Mouse (Mus musculus): ENCODE measurements around the gene Cd5l.
"Not testable (repeated sequence)": the region's sequence is repeated elsewhere in the genome, so short reads cannot be mapped to it uniquely, and the experiment has no call there.

The Cd5l gene

DNA sequence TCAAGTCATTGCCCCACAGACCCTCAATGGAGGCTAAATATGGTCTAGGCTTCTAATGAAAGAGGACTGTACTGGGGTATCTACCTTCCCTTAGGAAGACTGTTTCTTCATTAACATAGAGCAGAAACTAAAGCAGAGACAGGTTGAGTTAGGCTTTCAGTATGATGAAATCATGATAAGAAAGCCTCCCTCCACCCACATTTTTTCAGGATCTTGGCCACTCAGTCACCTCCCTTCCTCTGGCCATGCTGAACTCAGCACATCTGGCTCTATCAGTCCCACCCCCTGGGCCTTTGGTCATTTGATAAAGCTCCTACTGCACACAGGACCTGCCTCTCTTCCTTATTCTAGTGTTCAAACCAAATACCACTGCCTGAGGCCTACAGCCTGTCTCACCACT, at the start of gene Cd5l:
Cd5l (plus strand) TSS at position 301 of the 400 bp plus-strand sequence.
- no peak for DNase-seq

DNA sequence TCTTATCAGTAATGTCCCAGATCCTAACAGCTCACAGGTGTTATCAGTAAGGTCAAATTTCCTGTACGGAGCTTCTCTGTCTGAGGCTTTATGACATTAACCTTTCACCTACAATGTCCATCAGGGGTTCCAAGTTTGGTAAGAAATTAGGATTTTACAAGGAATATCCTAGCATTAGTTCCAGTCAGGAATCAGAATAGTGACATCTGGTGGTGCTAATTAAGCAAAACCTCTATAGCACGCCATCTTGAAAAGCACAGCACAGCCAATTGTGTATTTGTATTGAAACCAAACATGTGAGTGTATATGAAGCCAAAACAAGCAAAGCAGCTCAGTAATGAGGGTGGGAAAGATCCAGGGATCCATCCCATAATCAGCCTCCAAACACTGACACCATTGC, 47.8 kb upstream of the Cd5l start:
- no peak for DNase-seq

DNA sequence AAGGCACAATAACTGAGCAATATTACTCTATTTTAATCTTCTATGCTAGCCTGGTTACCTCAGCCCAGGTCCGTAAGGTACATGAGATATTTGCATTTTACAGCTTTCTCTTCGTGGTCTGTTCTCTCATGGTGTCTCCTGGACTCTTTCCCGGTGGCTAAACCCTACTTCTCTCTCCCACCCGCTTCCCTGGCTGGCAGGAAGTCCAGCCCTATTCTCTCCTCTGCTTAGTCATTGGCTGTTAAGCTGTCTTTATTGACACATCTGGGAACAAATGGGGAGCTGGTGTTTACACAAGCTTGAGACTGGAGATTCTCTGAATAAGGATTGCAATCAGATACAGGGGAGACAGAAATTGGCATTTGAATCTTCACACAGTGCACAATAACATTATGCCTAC, 35.1 kb upstream of the Cd5l start:
- no peak for DNase-seq

DNA sequence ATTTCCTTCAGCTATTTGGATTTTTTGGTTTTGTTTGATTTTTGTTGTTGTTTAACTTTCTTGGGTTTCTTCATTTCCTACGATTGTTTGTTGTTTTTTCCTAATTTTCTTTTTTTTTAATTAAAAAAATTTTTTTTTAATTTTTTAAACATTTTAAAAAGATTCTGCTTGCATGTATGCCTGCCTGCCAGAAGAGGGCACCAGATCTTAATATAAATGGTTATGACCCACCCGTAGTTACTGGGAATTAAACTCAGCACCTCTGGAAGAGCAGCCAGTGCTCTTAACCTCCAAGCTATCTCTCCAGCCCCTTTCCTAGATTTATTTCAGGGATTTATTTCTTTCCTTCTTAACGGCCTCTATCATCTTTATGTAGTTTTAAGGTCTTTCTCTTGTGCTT, 33.9 kb upstream of the Cd5l start:
- DNase-seq = no peak

GRCm38 (mm10) chr3:87337899-87338298, 19.8 kb upstream of the Cd5l start:
- no peak for DNase-seq

GRCm38 (mm10) chr3:87350992-87351391, 6.7 kb upstream of the Cd5l start:
- DNase-seq = not testable (repeated sequence)

DNA sequence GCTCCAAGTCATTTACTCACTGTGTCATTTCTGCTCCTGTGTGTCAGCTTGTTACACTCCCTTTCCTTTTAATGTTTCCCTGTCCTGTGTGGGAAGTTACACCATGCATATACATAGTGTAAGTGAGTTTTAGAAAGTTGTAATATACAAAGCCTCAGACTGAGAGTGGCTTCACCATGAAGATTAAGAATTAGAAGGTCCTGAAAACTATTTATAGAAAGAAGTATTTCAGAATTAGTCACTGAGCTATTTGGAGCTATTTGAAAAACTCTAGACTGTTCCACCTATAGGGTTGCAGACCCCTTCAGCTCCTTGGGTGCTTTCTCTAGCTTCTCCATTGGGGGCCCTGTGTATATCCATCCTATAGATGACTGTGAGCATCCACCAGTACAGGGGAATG, 1.5 kb downstream of the Cd5l start:
- no peak for DNase-seq

GRCm38 (mm10) chr3:87360466-87360865, 2.8 kb downstream of the Cd5l start:
- no peak for DNase-seq

DNA sequence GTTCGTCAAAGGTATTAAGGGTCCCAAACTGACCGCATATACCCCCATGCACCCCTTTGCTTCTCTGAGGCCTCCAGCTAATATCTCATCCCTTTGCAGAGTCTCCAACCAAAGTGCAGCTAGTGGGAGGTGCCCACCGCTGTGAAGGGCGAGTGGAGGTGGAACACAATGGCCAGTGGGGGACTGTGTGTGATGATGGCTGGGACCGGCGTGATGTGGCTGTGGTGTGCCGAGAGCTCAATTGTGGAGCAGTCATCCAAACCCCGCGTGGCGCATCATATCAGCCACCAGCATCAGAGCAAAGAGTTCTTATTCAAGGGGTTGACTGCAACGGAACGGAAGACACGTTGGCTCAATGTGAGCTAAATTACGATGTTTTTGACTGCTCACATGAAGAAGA, 8.0 kb downstream of the Cd5l start:
- DNase-seq = no peak

- DNase-seq = no peak
These were observed 9.8 kb downstream of the Cd5l start for GRCm38 (mm10) chr3:87367511-87367910.

GRCm38 (mm10) chr3:87369181-87369580, 11.5 kb downstream of the Cd5l start:
- DNase-seq = no peak

GRCm38 (mm10) chr3:87376195-87377165, 18.8 kb downstream of the Cd5l start, which contains the start of gene Fcrl1:
Fcrl1 (plus strand) TSS chr3:87376387.
- no peak for DNase-seq

- DNase-seq = no peak
These were observed 19.5 kb downstream of the Cd5l start for GRCm38 (mm10) chr3:87377228-87377627.

DNA sequence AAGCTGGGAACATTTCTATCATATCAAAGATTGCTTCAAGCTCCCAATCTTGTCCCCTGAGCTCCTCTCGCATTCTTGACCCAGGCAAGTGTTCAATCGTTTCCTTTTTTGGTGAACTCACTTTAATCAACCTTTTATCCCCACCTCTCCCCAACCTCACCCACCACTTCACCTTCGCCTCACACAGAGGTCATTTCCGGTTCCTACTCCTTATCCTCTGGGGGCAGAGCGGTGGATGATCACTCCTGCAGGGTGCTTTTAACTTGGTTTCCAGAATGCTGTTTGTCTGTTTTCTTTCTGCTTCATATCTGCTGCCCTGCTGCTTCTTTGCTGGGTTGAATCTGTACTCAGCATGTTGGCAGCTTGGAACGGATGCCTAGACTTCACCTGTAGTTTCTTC, 20.0 kb downstream of the Cd5l start:
- DNase-seq = no peak

- not testable (repeated sequence) for DNase-seq
These were observed 22.1 kb downstream of the Cd5l start for GRCm38 (mm10) chr3:87379641-87380315.

DNA sequence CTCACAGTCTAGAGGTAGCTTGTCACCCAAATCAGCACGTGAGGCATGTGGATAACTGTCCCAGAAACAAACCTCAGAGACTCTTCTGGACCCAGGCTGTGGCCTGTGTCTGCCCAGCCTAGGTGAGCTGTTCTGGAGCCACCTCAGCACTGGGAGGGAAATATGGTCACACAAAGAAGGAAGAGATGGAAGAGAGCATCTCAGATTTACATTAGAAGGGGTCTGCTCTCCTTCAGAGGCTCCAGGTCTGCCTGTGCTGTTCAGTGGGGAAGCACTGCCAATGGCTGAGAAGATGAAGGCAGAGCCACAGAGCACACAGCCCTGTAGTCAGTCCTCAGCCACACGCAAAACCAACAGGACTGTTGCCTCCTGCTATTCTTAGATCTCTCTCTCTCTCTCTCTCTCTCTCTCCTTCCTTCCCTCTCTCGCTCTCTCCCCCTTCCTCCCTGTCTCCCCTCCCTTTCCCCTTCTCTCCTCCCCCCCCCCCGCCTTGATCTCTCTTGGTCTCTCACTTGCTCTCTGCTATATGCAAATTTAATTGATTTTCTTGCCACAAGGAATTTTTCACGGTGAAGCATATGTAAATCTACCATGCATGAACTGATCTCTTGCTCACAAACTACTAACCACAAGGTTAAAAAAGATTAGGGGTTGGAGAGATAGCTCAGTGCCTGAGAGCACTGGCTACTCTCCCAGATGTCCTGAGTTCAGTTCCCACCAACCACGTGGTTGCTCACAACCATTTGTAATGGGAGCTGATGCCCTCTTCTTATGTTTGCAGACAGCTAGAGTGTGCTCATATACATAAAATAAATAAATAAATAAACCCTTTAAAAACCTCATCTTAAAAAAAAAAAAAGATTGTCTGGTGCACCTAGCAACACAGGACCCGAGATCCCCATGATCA, 24.4 kb downstream of the Cd5l start:
- no peak for DNase-seq

DNA sequence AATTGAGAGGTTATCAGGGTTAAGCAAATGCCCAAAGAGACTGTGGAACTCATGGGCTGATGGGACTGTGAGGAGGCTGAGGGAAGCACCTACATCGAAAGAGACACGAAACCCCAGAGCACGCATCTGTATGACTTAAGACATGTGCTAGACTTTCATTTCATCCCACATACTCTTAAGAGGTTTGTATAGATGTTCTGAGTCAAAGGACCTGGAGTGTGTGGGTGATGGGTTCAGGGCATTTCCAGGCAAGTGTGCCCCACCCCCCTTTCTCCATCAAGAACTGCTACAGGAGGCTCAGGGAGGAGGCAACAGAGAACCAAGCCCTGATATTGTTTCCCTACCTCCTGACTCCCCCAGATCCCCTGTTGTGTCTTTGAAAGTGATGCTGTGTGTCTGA, 25.6 kb downstream of the Cd5l start:
- no peak for DNase-seq

- DNase-seq = no peak
These were observed 27.4 kb downstream of the Cd5l start for GRCm38 (mm10) chr3:87385105-87385504.

- no peak for DNase-seq
These were observed 33.3 kb downstream of the Cd5l start for GRCm38 (mm10) chr3:87390935-87391334.

GRCm38 (mm10) chr3:87398809-87399208, 41.1 kb downstream of the Cd5l start:
- DNase-seq = no peak

DNA sequence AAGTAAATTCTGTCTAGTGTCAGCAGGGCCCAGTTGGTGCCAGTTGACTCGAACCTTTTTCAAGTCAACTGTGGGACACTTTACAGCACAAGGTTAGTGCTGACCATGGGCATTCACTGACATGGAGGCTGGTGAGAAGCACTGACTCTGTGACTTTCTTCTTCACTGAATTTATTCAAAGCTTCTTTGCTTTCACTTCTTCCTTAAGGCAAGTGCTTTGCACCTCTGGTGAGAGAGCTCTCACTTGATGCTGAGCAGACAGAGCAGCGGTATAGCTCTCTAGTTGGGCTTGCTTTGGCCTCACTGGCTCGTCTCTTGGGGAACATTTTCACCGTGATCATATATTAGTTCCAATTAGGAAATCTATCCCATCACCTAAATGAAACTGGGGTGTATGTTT, 42.2 kb downstream of the Cd5l start:
- no peak for DNase-seq

DNA sequence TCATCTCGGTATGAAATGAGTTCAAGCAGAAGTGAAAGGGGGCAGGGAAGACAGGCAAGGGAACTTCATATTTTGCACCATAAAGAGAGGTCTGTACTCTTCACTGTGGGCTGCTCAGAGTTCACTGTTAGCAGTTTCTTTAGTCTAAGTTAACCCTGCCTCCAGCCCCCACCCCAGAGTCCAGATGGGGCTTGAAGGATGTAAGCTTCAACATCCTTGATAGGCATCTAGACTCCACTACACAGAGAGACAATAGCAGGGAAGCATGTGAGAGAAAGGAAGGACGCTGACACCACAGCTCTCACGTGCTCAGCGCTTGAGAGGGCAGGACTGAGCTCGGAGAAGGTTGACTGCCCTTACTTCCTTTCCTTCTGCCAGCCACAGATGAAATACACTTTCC, 43.6 kb downstream of the Cd5l start:
- DNase-seq = peak; percentile 14

DNA sequence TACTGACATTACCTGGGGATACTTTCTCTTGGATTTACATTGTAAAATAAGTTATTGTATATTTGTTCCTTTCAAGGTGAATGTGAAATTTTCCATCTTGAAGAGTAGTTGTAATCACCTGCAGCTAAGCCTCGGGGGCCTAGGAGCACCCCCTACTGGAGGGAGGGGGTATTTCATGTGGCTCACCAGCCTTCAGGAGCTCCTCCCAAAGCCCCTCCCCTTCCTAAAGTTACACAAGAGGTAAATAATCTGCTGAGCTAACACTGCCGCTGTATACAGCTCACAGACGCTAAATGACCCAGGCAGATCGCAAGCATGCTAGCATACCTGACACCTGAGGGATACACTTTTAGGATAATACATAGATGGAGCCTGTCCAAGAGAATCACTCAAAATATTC, 50.5 kb downstream of the Cd5l start:
- DNase-seq = no peak
